Mouse (Mus musculus): ENCODE measurements around the gene Otud7b. TPM values are rescaled to one million over a fixed set of nuclear protein-coding genes. Genes with fewer than 3 reads are reported as not detected.

The Otud7b gene
- polyA plus RNA-seq, 1 experiment from 2014 or later: 8.8 TPM

GRCm38 (mm10) chr3:96093509-96093908, 10.8 kb upstream of the Otud7b start:
- H3K36me3 ChIP-seq (ENCODE audit: control insufficient read depth, insufficient read depth, low read length): no peaks in the 10 kb centered on the region
- no peaks in the 10 kb centered on the region for H3K9me3 ChIP-seq (ENCODE audit: control insufficient read depth, low read length)
- H3K9ac ChIP-seq (ENCODE audit: low read length): no peak overlapping the region
- 75% methylated on average over 13 of the region's 13 CpGs for WGBS
- no peaks in the 10 kb centered on the region for H3K4me1 ChIP-seq (ENCODE audit: control insufficient read depth, insufficient read depth, low read length)
- no peak overlapping the region for H3K27ac ChIP-seq (ENCODE audit: low read depth, low read length)
- DNase-seq (ENCODE audit: low spot score, missing footprints) (no peak), ATAC-seq (ENCODE audit: low FRiP score) (no peak)
- no peak overlapping the region for H3K4me3 ChIP-seq (ENCODE audit: low read depth, low read length)
- H3K27me3 ChIP-seq (ENCODE audit: control insufficient read depth, insufficient read depth, low read length): no peaks in the 10 kb centered on the region
- H3K4me2 ChIP-seq: no peak overlapping the region

- WGBS: 90% methylated on average over 13 of the region's 13 CpGs
- H3K36me3 ChIP-seq (ENCODE audit: control insufficient read depth, insufficient read depth, low read length): no peaks in the 10 kb centered on the region
- DNase-seq (ENCODE audit: low spot score, missing footprints) (no peak), ATAC-seq (ENCODE audit: low FRiP score) (no peak)
- no peak overlapping the region for H3K4me2 ChIP-seq
- no peaks in the 10 kb centered on the region for H3K27me3 ChIP-seq (ENCODE audit: control insufficient read depth, insufficient read depth, low read length)
- no peak overlapping the region for H3K9ac ChIP-seq (ENCODE audit: low read length)
- H3K4me1 ChIP-seq (ENCODE audit: control insufficient read depth, insufficient read depth, low read length): no peaks in the 10 kb centered on the region
- H3K4me3 ChIP-seq (ENCODE audit: low read depth, low read length): no peak overlapping the region
- H3K9me3 ChIP-seq (ENCODE audit: control insufficient read depth, low read length): no peaks in the 10 kb centered on the region
- no peak overlapping the region for H3K27ac ChIP-seq (ENCODE audit: low read depth, low read length)
Measured at GRCm38 (mm10) chr3:96094203-96094602, 10.1 kb upstream of the Otud7b start.

GRCm38 (mm10) chr3:96098168-96098567, 6.2 kb upstream of the Otud7b start:
- DNase-seq (ENCODE audit: low spot score, missing footprints): no peak
- no peak overlapping the region for H3K9ac ChIP-seq (ENCODE audit: low read length)
- H3K27ac ChIP-seq (ENCODE audit: low read depth, low read length): no peak overlapping the region
- H3K4me3 ChIP-seq (ENCODE audit: low read depth, low read length): no peak overlapping the region
- no peak for ATAC-seq (ENCODE audit: low FRiP score)
- H3K4me1 ChIP-seq (ENCODE audit: control insufficient read depth, insufficient read depth, low read length): 0 out of 2 replicates have a peak, but pooled peaks cover 3% of the 10 kb centered on the region
- 73% methylated on average over 4 of the region's 4 CpGs for WGBS
- no peak overlapping the region for H3K4me2 ChIP-seq
- H3K27me3 ChIP-seq (ENCODE audit: control insufficient read depth, insufficient read depth, low read length): no peaks in the 10 kb centered on the region; the same call in 1 of the 2 replicates
- no peaks in the 10 kb centered on the region for H3K9me3 ChIP-seq (ENCODE audit: control insufficient read depth, low read length)
- H3K36me3 ChIP-seq (ENCODE audit: control insufficient read depth, insufficient read depth, low read length): no peaks in the 10 kb centered on the region

GRCm38 (mm10) chr3:96098616-96099267, 5.6 kb upstream of the Otud7b start:
- 73% methylated on average over 7 of the region's 7 CpGs for WGBS
- Histone ChIP-seq H3K27ac (ENCODE audit: low read depth, low read length) (no peak overlapping the region), H3K36me3 (ENCODE audit: control insufficient read depth, insufficient read depth, low read length) (no peaks in the 10 kb centered on the region), H3K4me1 (ENCODE audit: control insufficient read depth, insufficient read depth, low read length) (0 out of 2 replicates have a peak, but pooled peaks cover 3% of the 10 kb centered on the region), H3K9ac (ENCODE audit: low read length) (no peak overlapping the region), H3K4me3 (ENCODE audit: low read depth, low read length) (no peak overlapping the region), H3K9me3 (ENCODE audit: control insufficient read depth, low read length) (no peaks in the 10 kb centered on the region), H3K27me3 (ENCODE audit: control insufficient read depth, insufficient read depth, low read length) (no peaks in the 10 kb centered on the region; the same call in 1 of the 2 replicates), H3K4me2 (no peak overlapping the region)
- no peak for ATAC-seq (ENCODE audit: low FRiP score)
- DNase-seq (ENCODE audit: low spot score, missing footprints): no peak

- H3K4me2 ChIP-seq: peak overlapping the region; percentile 40
- H3K4me1 ChIP-seq (ENCODE audit: control insufficient read depth, insufficient read depth, low read length): peaks cover 13% of the 10 kb centered on the region
- peak; percentile 91 for DNase-seq (ENCODE audit: low spot score, missing footprints)
- no peak overlapping the region for H3K9ac ChIP-seq (ENCODE audit: low read length)
- H3K36me3 ChIP-seq (ENCODE audit: control insufficient read depth, insufficient read depth, low read length): no peaks in the 10 kb centered on the region
- ATAC-seq (ENCODE audit: low FRiP score): peak; percentile 22; the same call in 1 of the 2 replicates
- peak overlapping the region; percentile 13; the same call in 1 of the 2 replicates for H3K4me3 ChIP-seq (ENCODE audit: low read depth, low read length)
- H3K9me3 ChIP-seq (ENCODE audit: control insufficient read depth, low read length): no peaks in the 10 kb centered on the region
- H3K27ac ChIP-seq (ENCODE audit: low read depth, low read length): no peak overlapping the region
- WGBS: 17% methylated on average over 14 of the region's 14 CpGs
- no peaks in the 10 kb centered on the region; the same call in 1 of the 2 replicates for H3K27me3 ChIP-seq (ENCODE audit: control insufficient read depth, insufficient read depth, low read length)
Measured at GRCm38 (mm10) chr3:96102100-96102872, 2.0 kb upstream of the Otud7b start.

- Histone ChIP-seq H3K4me1 (ENCODE audit: control insufficient read depth, insufficient read depth, low read length) (peaks cover 13% of the 10 kb centered on the region), H3K9ac (ENCODE audit: low read length) (peak overlapping the region; percentile 94), H3K9me3 (ENCODE audit: control insufficient read depth, low read length) (no peaks in the 10 kb centered on the region), H3K4me2 (peak overlapping the region; percentile 61), H3K4me3 (ENCODE audit: low read depth, low read length) (peak overlapping the region; percentile 86), H3K27me3 (ENCODE audit: control insufficient read depth, insufficient read depth, low read length) (no peaks in the 10 kb centered on the region; the same call in 1 of the 2 replicates), H3K36me3 (ENCODE audit: control insufficient read depth, insufficient read depth, low read length) (no peaks in the 10 kb centered on the region), H3K27ac (ENCODE audit: low read depth, low read length) (no peak overlapping the region; the same call in 1 of the 2 replicates)
- WGBS: 5% methylated on average over 8 of the region's 8 CpGs
- no peak for DNase-seq (ENCODE audit: low spot score, missing footprints)
- no peak; the same call in 1 of the 2 replicates for ATAC-seq (ENCODE audit: low FRiP score)
Measured at GRCm38 (mm10) chr3:96103901-96104260, 446 bp upstream of the Otud7b start.

GRCm38 (mm10) chr3:96105232-96105747, 963 bp downstream of the Otud7b start:
- Histone ChIP-seq H3K9me3 (ENCODE audit: control insufficient read depth, low read length) (no peaks in the 10 kb centered on the region), H3K27ac (ENCODE audit: low read depth, low read length) (no peak overlapping the region), H3K4me1 (ENCODE audit: control insufficient read depth, insufficient read depth, low read length) (peaks cover 13% of the 10 kb centered on the region), H3K27me3 (ENCODE audit: control insufficient read depth, insufficient read depth, low read length) (no peaks in the 10 kb centered on the region; the same call in 1 of the 2 replicates), H3K9ac (ENCODE audit: low read length) (peak overlapping the region; percentile 94), H3K36me3 (ENCODE audit: control insufficient read depth, insufficient read depth, low read length) (no peaks in the 10 kb centered on the region), H3K4me2 (peak overlapping the region; percentile 61), H3K4me3 (ENCODE audit: low read depth, low read length) (peak overlapping the region; percentile 86)
- ATAC-seq (ENCODE audit: low FRiP score) (no peak), DNase-seq (ENCODE audit: low spot score, missing footprints) (peak; percentile 84)
- 9% methylated on average over 10 of the region's 10 CpGs for WGBS

- DNase-seq (ENCODE audit: low spot score, missing footprints): no peak
- 91% methylated on average over 4 of the region's 4 CpGs for WGBS
- no peak for ATAC-seq (ENCODE audit: low FRiP score)
- Histone ChIP-seq H3K36me3 (ENCODE audit: control insufficient read depth, insufficient read depth, low read length) (no peaks in the 10 kb centered on the region), H3K4me2 (no peak overlapping the region), H3K9me3 (ENCODE audit: control insufficient read depth, low read length) (no peaks in the 10 kb centered on the region), H3K4me1 (ENCODE audit: control insufficient read depth, insufficient read depth, low read length) (peaks cover 13% of the 10 kb centered on the region), H3K27me3 (ENCODE audit: control insufficient read depth, insufficient read depth, low read length) (no peaks in the 10 kb centered on the region; the same call in 1 of the 2 replicates), H3K9ac (ENCODE audit: low read length) (no peak overlapping the region), H3K4me3 (ENCODE audit: low read depth, low read length) (no peak overlapping the region), H3K27ac (ENCODE audit: low read depth, low read length) (no peak overlapping the region)
Measured at GRCm38 (mm10) chr3:96106151-96106550, 1.8 kb downstream of the Otud7b start.

GRCm38 (mm10) chr3:96108315-96108714, 4.0 kb downstream of the Otud7b start:
- no peak overlapping the region for H3K9ac ChIP-seq (ENCODE audit: low read length)
- no peak overlapping the region for H3K4me2 ChIP-seq
- H3K9me3 ChIP-seq (ENCODE audit: control insufficient read depth, low read length): no peaks in the 10 kb centered on the region
- ATAC-seq (ENCODE audit: low FRiP score): no peak
- no peak overlapping the region for H3K4me3 ChIP-seq (ENCODE audit: low read depth, low read length)
- no peaks in the 10 kb centered on the region for H3K27me3 ChIP-seq (ENCODE audit: control insufficient read depth, insufficient read depth, low read length)
- WGBS: 83% methylated on average over 3 of the region's 3 CpGs
- no peaks in the 10 kb centered on the region for H3K36me3 ChIP-seq (ENCODE audit: control insufficient read depth, insufficient read depth, low read length)
- H3K27ac ChIP-seq (ENCODE audit: low read depth, low read length): no peak overlapping the region
- H3K4me1 ChIP-seq (ENCODE audit: control insufficient read depth, insufficient read depth, low read length): peaks cover 9% of the 10 kb centered on the region
- no peak for DNase-seq (ENCODE audit: low spot score, missing footprints)
